Mouse (Mus musculus): ENCODE measurements around the gene Fgfbp3. TPM values are rescaled to one million over a fixed set of nuclear protein-coding genes. Genes with fewer than 3 reads are reported as not detected.
A peak's percentile ranks its signal among the peaks of the same experiment; 100 is the strongest.
"Not testable (repeated sequence)": the region's sequence is repeated elsewhere in the genome, so short reads cannot be mapped to it uniquely, and the experiment has no call there.

Gene Fgfbp3
- polyA plus RNA-seq, 1 experiment from 2014 or later: 72.7 TPM

DNA sequence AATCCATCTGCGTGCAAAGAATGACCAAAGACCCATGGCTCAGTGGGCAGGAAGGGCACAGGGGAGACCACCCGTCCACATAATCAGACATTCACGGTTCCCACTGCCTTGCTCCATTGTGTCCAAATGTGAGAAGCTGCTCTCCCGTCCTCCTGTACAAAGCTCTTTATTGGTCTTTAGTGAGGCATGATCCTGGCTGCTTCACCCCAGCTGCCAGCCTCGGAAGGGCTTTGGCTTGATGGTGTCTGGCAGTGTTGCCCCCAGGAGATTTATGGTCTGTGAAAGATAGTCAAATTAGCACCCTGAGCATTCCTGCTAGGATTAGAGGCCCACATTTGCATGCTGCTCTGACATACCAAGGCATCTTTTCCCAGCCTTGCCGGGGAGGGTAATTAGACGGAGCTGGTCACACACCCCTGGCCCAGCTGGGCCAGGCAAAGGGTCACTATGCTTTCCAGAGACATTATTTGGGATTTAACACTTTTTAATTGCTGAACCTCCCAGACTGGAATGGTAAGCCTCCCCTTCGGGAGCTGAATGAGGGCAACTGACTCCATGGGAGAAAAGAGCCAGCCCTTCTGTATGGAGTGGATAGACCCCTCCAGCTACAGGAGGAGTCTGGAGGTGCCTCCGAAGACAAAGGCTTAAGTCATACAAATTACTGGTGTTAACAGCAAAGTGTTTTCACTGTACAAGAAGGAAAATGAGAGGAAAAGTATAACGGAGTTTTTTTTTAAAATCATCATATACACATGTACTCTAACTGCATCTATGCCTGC is 22.4 kb downstream of the Fgfbp3 start:
- Histone ChIP-seq H3K9ac (0 out of 2 replicates have a peak overlapping the region, but pooled peaks have one; percentile 28), H3K27me3 (ENCODE audit: control insufficient read depth, insufficient read depth, low read length) (no peaks in the 10 kb centered on the region), H3K27ac (peak overlapping the region; percentile 70), H3K9me3 (ENCODE audit: control insufficient read depth, low read length) (no peaks in the 10 kb centered on the region), H3K4me1 (replicated peaks; ENCODE audit: control insufficient read depth, insufficient read depth, low read length) (peaks cover 14% of the 10 kb centered on the region), H3K4me3 (replicated peaks; ENCODE audit: low read length) (no peak overlapping the region), H3K36me3 (replicated peaks; ENCODE audit: control insufficient read depth, insufficient read depth) (peaks cover 28% of the 10 kb centered on the region), H3K4me2 (replicated peaks) (no peak overlapping the region)
- 6% methylated on average over 10 of the region's 10 CpGs for WGBS
- ATAC-seq (ENCODE audit: low FRiP score) (peak; percentile 84), DNase-seq (ENCODE audit: low spot score) (peak; percentile 49)

DNA sequence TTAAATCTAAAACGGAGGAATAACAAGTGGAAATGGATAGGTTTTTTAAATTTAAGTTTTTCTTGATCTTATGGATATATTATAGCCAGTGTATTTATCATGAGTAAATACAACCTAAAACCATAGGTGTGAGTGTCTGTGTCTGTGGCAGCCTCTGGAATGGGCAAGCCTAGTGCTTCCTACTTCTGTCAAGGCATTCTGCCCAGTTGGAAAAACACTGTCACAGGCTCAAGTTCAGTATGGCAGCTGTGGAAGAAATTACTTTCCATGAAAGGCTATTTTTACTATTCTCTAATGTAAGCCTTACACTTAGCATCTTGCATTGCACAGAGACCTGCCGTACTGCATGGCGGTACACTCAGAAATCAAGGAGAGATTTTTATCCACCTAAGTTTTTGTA is 27.7 kb downstream of the Fgfbp3 start:
- DNase-seq (ENCODE audit: low spot score) (no peak), ATAC-seq (ENCODE audit: low FRiP score) (no peak)
- no peaks in the 10 kb centered on the region for H3K27me3 ChIP-seq (ENCODE audit: control insufficient read depth, insufficient read depth, low read length)
- no peaks in the 10 kb centered on the region for H3K9me3 ChIP-seq (ENCODE audit: control insufficient read depth, low read length)
- peaks cover 8% of the 10 kb centered on the region for H3K4me1 ChIP-seq (replicated peaks; ENCODE audit: control insufficient read depth, insufficient read depth, low read length)
- no peak overlapping the region for H3K4me3 ChIP-seq (replicated peaks; ENCODE audit: low read length)
- no peak overlapping the region for H3K27ac ChIP-seq
- H3K9ac ChIP-seq: no peak overlapping the region
- H3K36me3 ChIP-seq (replicated peaks; ENCODE audit: control insufficient read depth, insufficient read depth): peaks cover 80% of the 10 kb centered on the region
- WGBS: 98% methylated on average over 3 of the region's 3 CpGs
- no peak overlapping the region for H3K4me2 ChIP-seq (replicated peaks)

DNA sequence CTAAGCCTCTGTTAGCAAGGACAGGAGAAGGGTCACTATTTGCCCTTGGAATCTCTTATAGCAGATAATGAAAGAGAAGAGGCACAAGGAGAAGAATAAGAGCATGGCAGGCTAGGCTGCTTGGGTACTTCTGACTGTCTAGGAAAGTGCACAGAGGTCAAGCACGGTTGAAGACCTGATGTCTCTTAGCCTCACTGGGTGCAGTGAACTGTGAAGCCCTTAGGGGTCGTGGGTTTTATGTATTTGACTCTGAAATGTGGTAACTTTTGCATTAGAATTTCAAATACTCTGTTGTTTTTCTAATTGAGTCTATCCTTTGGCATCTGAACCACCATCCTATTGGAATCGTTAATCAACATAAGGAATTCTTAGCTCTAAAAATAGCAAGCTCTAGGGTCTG is 31.7 kb downstream of the Fgfbp3 start:
- Histone ChIP-seq H3K4me2 (replicated peaks) (no peak overlapping the region), H3K27ac (no peak overlapping the region), H3K4me1 (replicated peaks; ENCODE audit: control insufficient read depth, insufficient read depth, low read length) (no peaks in the 10 kb centered on the region), H3K27me3 (ENCODE audit: control insufficient read depth, insufficient read depth, low read length) (no peaks in the 10 kb centered on the region), H3K9me3 (ENCODE audit: control insufficient read depth, low read length) (no peaks in the 10 kb centered on the region), H3K4me3 (replicated peaks; ENCODE audit: low read length) (no peak overlapping the region), H3K36me3 (replicated peaks; ENCODE audit: control insufficient read depth, insufficient read depth) (peaks cover 99% of the 10 kb centered on the region), H3K9ac (no peak overlapping the region)
- DNase-seq (ENCODE audit: low spot score) (no peak), ATAC-seq (ENCODE audit: low FRiP score) (no peak)
- 30% methylated on average over 3 of the region's 3 CpGs for WGBS

DNA sequence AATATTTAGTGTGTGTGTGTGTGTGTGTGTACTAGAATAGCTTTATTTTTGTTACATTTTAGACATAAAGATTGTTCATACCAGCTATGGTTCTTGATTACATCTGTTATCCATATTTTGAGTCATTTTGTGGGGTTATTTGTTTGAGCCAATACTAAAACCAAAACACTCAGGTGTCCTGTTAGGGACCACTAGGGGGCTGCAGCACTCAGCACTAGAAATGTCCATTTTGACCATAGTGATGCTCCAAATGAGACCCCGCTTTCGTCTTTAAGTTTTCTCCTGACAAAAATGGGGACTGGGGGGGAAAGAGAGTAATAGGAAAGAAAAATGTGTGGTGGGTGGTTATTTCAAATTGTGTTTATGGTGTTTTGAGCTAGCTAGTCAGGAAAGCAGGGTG is 33.1 kb downstream of the Fgfbp3 start:
- no peak overlapping the region for H3K27ac ChIP-seq
- 73% methylated on average over 2 of the region's 2 CpGs for WGBS
- H3K4me2 ChIP-seq (replicated peaks): no peak overlapping the region
- ATAC-seq (ENCODE audit: low FRiP score): no peak
- no peak overlapping the region for H3K9ac ChIP-seq
- H3K4me3 ChIP-seq (replicated peaks; ENCODE audit: low read length): no peak overlapping the region
- no peaks in the 10 kb centered on the region for H3K4me1 ChIP-seq (replicated peaks; ENCODE audit: control insufficient read depth, insufficient read depth, low read length)
- no peak for DNase-seq (ENCODE audit: low spot score)
- H3K36me3 ChIP-seq (replicated peaks; ENCODE audit: control insufficient read depth, insufficient read depth): peaks cover 99% of the 10 kb centered on the region
- no peaks in the 10 kb centered on the region for H3K27me3 ChIP-seq (ENCODE audit: control insufficient read depth, insufficient read depth, low read length)
- no peaks in the 10 kb centered on the region for H3K9me3 ChIP-seq (ENCODE audit: control insufficient read depth, low read length)

DNA sequence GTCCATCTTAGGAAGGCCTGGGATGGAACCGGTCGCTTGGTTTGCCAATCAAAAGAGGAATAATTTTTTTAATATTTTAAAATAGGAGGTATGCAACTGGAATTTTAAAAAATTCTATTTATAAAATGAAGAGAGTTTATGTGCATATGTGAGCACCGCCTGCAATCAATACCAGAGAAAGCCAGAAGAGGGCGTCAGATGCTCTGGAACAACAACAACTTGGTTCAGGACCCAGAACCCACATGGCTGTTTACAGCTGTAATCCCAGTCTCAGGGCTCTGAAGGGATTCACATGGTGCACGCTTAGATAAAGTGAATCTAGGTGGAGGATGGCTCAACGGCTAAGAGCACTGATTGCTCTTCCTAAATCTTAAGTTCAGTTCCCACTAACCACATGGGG is 36.3 kb downstream of the Fgfbp3 start:
- no peaks in the 10 kb centered on the region for H3K27me3 ChIP-seq (ENCODE audit: control insufficient read depth, insufficient read depth, low read length)
- H3K4me3 ChIP-seq (replicated peaks; ENCODE audit: low read length): no peak overlapping the region
- H3K4me2 ChIP-seq (replicated peaks): no peak overlapping the region
- H3K36me3 ChIP-seq (replicated peaks; ENCODE audit: control insufficient read depth, insufficient read depth): peaks cover 99% of the 10 kb centered on the region
- H3K27ac ChIP-seq: no peak overlapping the region
- WGBS: 81% methylated on average over 6 of the region's 6 CpGs
- H3K9ac ChIP-seq: no peak overlapping the region
- DNase-seq (ENCODE audit: low spot score) (no peak), ATAC-seq (ENCODE audit: low FRiP score) (no peak)
- H3K9me3 ChIP-seq (ENCODE audit: control insufficient read depth, low read length): no peaks in the 10 kb centered on the region
- H3K4me1 ChIP-seq (replicated peaks; ENCODE audit: control insufficient read depth, insufficient read depth, low read length): no peaks in the 10 kb centered on the region

DNA sequence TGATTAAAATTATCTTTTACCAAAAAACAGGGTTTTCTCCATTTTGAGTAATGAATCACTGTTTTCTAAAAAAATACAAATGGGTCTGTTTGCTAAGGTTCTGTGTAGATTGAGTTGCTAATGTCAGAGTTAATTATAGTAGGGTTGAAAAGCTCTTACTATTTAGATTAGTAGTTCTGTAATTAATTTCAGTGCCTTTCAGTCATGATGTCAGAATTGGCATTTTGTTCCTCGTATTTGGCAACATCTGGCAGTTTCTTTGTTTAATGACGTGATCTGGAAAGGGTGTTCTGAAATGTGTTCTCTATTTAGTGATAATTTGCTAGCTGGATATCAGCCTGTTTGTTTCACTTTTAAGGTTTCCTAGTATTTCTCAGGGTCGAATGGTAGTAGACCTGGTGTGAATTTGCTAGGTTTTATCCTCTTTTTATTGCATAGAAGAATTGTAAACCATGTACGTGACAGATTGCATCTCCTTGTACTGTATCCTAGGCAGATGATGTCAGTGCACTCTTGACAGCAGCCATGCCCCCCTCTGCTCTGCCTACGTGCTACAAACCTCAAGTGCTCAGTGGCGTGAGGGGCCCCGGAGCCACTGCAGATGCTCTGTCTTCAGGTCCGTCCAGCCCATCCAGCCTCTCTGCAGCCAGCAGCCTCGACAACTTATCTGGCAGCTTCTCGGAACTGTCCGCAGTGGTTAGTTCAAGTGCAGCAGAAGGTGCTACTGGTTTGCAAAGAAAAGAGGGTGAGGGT is 40.5 kb downstream of the Fgfbp3 start:
- no peaks in the 10 kb centered on the region for H3K9me3 ChIP-seq (ENCODE audit: control insufficient read depth, low read length)
- H3K4me2 ChIP-seq (replicated peaks): no peak overlapping the region
- ATAC-seq (ENCODE audit: low FRiP score) (no peak), DNase-seq (ENCODE audit: low spot score) (no peak)
- no peaks in the 10 kb centered on the region for H3K4me1 ChIP-seq (replicated peaks; ENCODE audit: control insufficient read depth, insufficient read depth, low read length)
- 79% methylated on average over 11 of the region's 11 CpGs for WGBS
- H3K36me3 ChIP-seq (replicated peaks; ENCODE audit: control insufficient read depth, insufficient read depth): peaks cover 97% of the 10 kb centered on the region
- no peak overlapping the region for H3K27ac ChIP-seq
- no peak overlapping the region for H3K4me3 ChIP-seq (replicated peaks; ENCODE audit: low read length)
- H3K27me3 ChIP-seq (ENCODE audit: control insufficient read depth, insufficient read depth, low read length): no peaks in the 10 kb centered on the region
- no peak overlapping the region for H3K9ac ChIP-seq

DNA sequence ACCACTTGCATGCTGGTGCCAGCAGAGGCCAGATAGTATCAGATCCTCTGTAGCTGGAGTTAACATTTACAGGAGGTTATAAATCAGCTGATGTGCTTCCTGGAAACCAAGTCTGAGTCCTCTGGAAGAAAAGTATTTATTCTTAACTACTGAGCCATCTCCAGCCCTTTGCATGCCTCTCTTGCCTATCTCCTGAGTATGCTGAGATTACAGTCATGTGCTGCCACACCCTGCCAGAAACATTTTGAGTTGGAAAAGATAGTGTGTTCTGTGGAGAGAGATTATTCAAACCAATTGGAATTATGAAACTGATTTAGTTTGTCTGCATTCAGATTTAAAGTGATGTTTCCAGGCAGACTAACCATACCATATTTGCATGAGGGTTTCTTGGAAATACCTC is 42.1 kb downstream of the Fgfbp3 start:
- Histone ChIP-seq H3K9me3 (ENCODE audit: control insufficient read depth, low read length) (no peaks in the 10 kb centered on the region), H3K4me1 (replicated peaks; ENCODE audit: control insufficient read depth, insufficient read depth, low read length) (no peaks in the 10 kb centered on the region), H3K4me3 (replicated peaks; ENCODE audit: low read length) (no peak overlapping the region), H3K27ac (no peak overlapping the region), H3K27me3 (ENCODE audit: control insufficient read depth, insufficient read depth, low read length) (no peaks in the 10 kb centered on the region), H3K4me2 (replicated peaks) (no peak overlapping the region), H3K9ac (no peak overlapping the region), H3K36me3 (replicated peaks; ENCODE audit: control insufficient read depth, insufficient read depth) (peaks cover 96% of the 10 kb centered on the region)
- ATAC-seq (ENCODE audit: low FRiP score) (no peak), DNase-seq (ENCODE audit: low spot score) (no peak)

DNA sequence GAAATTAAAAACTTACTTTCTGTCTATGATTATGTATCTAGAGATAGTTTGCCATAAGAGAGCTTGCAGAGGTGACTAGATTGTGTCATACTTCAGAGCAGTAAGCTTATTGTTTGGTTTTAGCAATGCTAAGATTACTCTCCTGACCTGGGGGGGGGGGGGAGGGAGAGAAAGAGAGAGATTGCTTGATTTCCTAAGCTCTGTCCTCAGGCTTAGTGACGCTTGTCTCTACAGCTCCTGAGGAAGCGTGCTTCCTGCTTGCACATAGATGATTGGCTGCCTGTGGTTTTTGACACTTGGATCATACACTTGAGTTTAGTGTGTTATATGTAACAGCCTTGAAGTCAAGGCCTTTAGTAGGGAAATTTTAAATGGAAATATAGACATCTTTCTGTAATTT is 44.8 kb downstream of the Fgfbp3 start:
- Histone ChIP-seq H3K4me2 (replicated peaks) (no peak overlapping the region), H3K4me1 (replicated peaks; ENCODE audit: control insufficient read depth, insufficient read depth, low read length) (no peaks in the 10 kb centered on the region), H3K9me3 (ENCODE audit: control insufficient read depth, low read length) (no peaks in the 10 kb centered on the region), H3K27ac (no peak overlapping the region), H3K27me3 (ENCODE audit: control insufficient read depth, insufficient read depth, low read length) (no peaks in the 10 kb centered on the region), H3K9ac (no peak overlapping the region), H3K4me3 (replicated peaks; ENCODE audit: low read length) (no peak overlapping the region), H3K36me3 (replicated peaks; ENCODE audit: control insufficient read depth, insufficient read depth) (peaks cover 92% of the 10 kb centered on the region)
- WGBS: 90% methylated on average over 2 of the region's 2 CpGs
- ATAC-seq (ENCODE audit: low FRiP score): no peak
- no peak for DNase-seq (ENCODE audit: low spot score)

DNA sequence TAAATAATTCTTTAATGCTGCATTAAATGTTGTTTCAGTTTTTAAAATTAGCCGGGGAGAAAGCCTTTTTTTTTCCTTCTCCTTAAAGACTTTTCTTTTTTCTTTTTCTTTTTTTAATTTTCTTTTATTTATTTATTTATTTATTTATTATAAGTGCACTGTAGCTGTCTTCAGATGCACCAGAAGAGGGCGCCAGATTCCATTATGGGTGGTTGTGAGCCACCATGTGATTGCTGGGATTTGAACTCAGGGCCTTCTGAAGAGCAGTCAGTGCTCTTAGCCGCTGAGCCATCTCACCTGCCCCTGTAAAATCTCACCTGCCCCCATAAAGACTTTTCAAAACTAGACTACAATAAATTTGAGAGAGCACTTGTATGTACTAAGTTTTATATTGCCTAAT is 50.7 kb downstream of the Fgfbp3 start:
- not testable (repeated sequence) for H3K27ac ChIP-seq; DNase-seq (ENCODE audit: low spot score); H3K27me3 ChIP-seq (ENCODE audit: control insufficient read depth, insufficient read depth, low read length); H3K4me2 ChIP-seq (replicated peaks); ATAC-seq (ENCODE audit: low FRiP score); H3K4me1 ChIP-seq (replicated peaks; ENCODE audit: control insufficient read depth, insufficient read depth, low read length); H3K9ac ChIP-seq; H3K4me3 ChIP-seq (replicated peaks; ENCODE audit: low read length); H3K9me3 ChIP-seq (ENCODE audit: control insufficient read depth, low read length)
- WGBS: 82% methylated on average over 3 of the region's 3 CpGs
- peaks cover 88% of the 10 kb centered on the region for H3K36me3 ChIP-seq (replicated peaks; ENCODE audit: control insufficient read depth, insufficient read depth)
